Mouse (Mus musculus) lung, adult 2 months (tissue): ENCODE results near the gene Rhoc.

Experiments
- CTCF ChIP-seq: fragments of 200-500 bp; IDR thresholded peaks from 2 replicates; pipeline ENCODE4 v1.5.1; 2011; ENCODE audit warnings: mild to moderate bottlenecking, low read length, control low read depth; ENCODE audit not compliant: insufficient read depth
- POLR2A ChIP-seq: fragments of 200-500 bp; IDR thresholded peaks from 2 replicates; pipeline ENCODE4 v1.6.1; 2011; ENCODE audit warnings: low read depth, mild to moderate bottlenecking, control low read depth, low read length, borderline replicate concordance; ENCODE audit errors: extremely low read depth

GRCm38 (mm10) chr3:104777342-104777741, 10.8 kb upstream of the Rhoc start:
- TF ChIP-seq CTCF (no peak), POLR2A (no peak)
